Mouse (Mus musculus): ENCODE results near the gene Dgkq.

- TF ChIP-seq POLR2A (IDR thresholded peaks at IDR 0.05; ENCODE audit: borderline replicate concordance, extremely low read depth, insufficient read depth, insufficient read length, poor library complexity, severe bottlenecking) (no peak), CTCF (IDR thresholded peaks at IDR 0.05; ENCODE audit: borderline replicate concordance, extremely low read depth, insufficient read depth, insufficient read length) (no peak)
These were observed 32.0 kb upstream of the Dgkq start for GRCm38 (mm10) chr5:108701341-108702021.
